Comparison of ENCODE assay signal across 25 mouse cellular contexts in the genomic region with DNA sequence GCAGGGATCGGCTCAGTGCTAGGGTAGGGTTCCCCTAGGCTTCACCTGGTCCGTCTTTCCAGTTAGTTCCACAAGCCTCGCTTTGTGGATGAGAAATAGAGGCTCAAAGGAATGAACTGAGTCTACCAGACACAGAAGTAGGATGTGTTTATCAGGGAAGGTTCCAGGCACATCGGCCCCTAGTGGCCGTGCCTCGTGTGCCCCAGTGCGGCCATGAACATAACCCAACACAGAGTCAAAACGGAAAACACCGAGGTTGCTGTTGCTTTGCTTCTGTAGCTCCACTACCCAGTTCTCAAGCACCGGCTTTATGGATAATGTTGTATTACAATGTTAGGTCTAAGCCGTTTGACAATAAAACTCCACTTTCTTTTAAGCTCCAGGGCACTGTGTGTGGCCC. TPM values are rescaled to one million over a fixed set of nuclear protein-coding genes. Genes with fewer than 3 reads are reported as not detected.
"Had no signal": no experiment of that assay in that cellular context is flagged by ENCODE, and none has a peak within 500 bp of the region (broad histone marks: within the 10 kb centered on the region; RNA-seq: fewer than 3 reads in every experiment).

No protein-coding gene starts in this region.

- H3K27me3 ChIP-seq: limb, embryonic 13.5 days; liver, embryonic 15.5 days; midbrain, embryonic 13.5 days; neural tube, embryonic 13.5 days; stomach, embryonic 15.5 days had no signal

- H3K4me3 ChIP-seq: layer of hippocampus, adult 2 months; limb, embryonic 10.5 days; limb, embryonic 13.5 days; liver, embryonic 15.5 days; megakaryocyte, embryonic 14.5 days; midbrain, embryonic 10.5 days; midbrain, embryonic 13.5 days; myocyte; neural tube, embryonic 13.5 days; stomach, embryonic 15.5 days had no signal

- DNase-seq: kidney, adult 9 months; kidney, postnatal 25 days; layer of hippocampus, adult 9-11 months; lung, adult 2 months; retina, postnatal 1 day; right cerebral cortex, postnatal 25 days; spleen, adult 18-20 months; thymus, postnatal 25 days had no signal

- H3K9ac ChIP-seq: limb, embryonic 13.5 days; liver, embryonic 15.5 days; midbrain, embryonic 13.5 days; neural tube, embryonic 13.5 days; stomach, embryonic 15.5 days had no signal

- ATAC-seq: midbrain, embryonic 13.5 days; midbrain, embryonic 16.5 days had no signal

- H3K36me3 ChIP-seq: limb, embryonic 10.5 days; limb, embryonic 13.5 days; liver, embryonic 15.5 days; midbrain, embryonic 10.5 days; midbrain, embryonic 13.5 days; neural tube, embryonic 13.5 days; stomach, embryonic 15.5 days had no signal

- H3K27ac ChIP-seq: layer of hippocampus, adult 2 months; limb, embryonic 10.5 days; limb, embryonic 13.5 days; liver, embryonic 15.5 days; midbrain, embryonic 10.5 days; midbrain, embryonic 13.5 days; neural tube, embryonic 13.5 days; stomach, embryonic 15.5 days had no signal

- H3K4me2 ChIP-seq: limb, embryonic 13.5 days; liver, embryonic 15.5 days; midbrain, embryonic 13.5 days; neural tube, embryonic 13.5 days; stomach, embryonic 15.5 days had no signal

- H3K4me1 ChIP-seq: limb, embryonic 13.5 days; liver, embryonic 15.5 days had no signal

- H3K9me3 ChIP-seq: limb, embryonic 10.5 days; limb, embryonic 13.5 days; liver, embryonic 15.5 days; midbrain, embryonic 10.5 days; midbrain, embryonic 13.5 days; neural tube, embryonic 13.5 days; stomach, embryonic 15.5 days had no signal

RNA-seq across cellular contexts. Expression of gene Accsl, which starts 0.4 kb away (rescaled TPM):
- total RNA-seq: left cerebral cortex, postnatal 25 days; liver, adult 2 months; monocyte, adult 5-6 weeks; neutrophil, adult 5-6 weeks had no signal
- polyA plus RNA-seq: kidney, embryonic 16.5 days; limb, embryonic 10.5 days; limb, embryonic 13.5 days; liver, adult 2 months; liver, embryonic 15.5 days; lung, adult 2 months; lung, embryonic 16.5 days; midbrain, embryonic 10.5 days had no signal
